Mouse (Mus musculus): ENCODE results near the gene Prkn.

The Prkn gene

DNA sequence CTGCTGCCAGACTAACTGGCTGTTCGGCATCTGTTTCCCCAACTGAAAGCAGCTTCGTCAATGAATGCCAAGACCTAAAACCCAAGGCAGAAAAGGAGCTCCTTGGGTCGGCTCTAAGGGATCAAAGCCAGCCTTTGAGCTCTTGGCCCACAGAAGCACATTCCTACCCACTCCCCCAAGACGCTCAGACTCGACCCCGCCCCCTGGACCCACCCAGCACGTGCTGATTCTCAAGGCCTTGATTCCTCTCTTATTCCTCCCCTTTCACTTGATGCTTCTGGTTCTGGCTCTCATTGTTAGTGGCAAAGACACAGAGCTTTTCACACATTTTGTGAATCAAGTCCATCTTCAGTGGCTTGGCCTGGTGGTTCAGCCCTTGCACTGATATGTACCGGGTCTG lies 979.3 kb downstream of the Prkn start:
- no peak for DNase-seq (ENCODE audit: low read depth in 2 of 2, low spot score in 2 of 2)

DNA sequence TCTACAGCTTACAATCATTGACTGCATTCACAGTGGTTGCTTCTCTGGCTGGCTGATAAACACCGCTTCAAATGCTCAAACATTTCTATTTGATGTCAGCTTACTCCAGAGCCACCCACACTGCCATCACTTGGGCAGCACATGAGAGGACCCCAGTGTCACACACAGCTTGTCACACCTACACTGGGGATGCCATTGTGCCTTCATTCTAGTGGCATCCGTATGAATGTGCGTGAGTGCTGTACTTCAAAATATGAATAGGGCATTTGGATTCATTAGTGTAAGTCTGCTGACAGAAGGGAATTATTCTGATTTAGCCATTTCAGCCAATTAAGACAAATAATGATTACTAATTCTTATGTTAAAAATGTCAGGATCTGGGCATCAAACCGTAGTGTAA lies 980.6 kb downstream of the Prkn start:
- no peak for DNase-seq (ENCODE audit: low read depth in 2 of 2, low spot score in 2 of 2)

DNA sequence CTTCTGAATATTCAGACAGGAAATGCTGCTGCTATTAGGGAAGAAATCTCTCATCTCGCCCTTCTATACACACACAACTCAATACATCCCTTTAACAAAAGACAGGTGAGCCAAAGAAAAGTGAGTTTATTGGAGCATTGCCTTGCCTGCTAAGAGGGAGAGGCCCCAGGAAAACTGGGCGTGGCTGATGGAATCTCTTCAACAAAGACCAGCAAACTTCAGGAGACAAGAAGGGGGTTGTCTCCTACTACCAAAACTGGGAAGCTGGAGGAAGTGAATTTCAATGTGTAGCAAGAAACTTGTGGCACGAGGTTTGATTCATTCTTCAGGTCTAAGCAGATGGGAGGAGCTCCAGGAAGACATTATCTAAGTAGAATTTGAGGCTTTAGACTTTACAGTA lies 989.3 kb downstream of the Prkn start:
- no peak for DNase-seq (ENCODE audit: low read depth in 2 of 2, low spot score in 2 of 2)

DNA sequence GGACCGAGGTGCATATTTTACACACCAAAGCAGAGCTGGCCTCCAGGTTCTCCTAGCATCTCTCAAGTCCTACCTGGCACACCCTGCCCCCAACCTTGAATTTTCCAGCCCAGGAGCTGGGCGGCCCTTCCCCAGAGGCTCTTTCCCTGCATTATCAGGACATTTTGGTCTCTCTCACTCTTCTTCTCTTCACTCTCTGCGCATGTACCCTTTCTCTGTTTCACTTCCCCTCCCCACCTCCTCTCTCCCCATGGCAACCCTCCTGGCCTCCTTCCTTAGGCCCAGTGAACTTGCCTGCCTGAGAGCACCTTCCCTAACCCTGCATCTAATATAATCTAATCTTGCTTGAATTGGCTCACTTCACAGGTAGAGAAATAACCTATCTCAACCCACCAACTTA lies 996.9 kb downstream of the Prkn start:
- DNase-seq (ENCODE audit: low read depth in 2 of 2, low spot score in 2 of 2): no peak

DNA sequence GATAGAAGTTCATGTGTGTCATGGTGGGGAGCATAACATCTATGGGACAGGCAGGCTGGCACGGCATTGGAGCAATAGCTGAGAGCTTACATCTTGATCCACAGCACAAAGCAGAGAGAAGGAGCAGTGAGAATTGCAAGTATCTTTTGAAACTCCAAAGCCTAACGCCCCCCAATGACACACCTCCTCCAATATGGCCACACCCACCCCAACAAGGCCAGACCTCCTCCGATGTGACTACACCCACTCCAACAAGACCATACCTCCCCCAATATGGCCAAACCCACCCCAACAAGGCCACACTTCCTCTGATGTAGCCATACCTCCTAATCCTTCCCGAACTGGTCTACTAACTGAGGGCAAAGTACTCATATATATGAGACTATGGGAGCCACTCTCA lies 1004.3 kb downstream of the Prkn start:
- no peak for DNase-seq (ENCODE audit: low read depth in 2 of 2, low spot score in 2 of 2)

DNA sequence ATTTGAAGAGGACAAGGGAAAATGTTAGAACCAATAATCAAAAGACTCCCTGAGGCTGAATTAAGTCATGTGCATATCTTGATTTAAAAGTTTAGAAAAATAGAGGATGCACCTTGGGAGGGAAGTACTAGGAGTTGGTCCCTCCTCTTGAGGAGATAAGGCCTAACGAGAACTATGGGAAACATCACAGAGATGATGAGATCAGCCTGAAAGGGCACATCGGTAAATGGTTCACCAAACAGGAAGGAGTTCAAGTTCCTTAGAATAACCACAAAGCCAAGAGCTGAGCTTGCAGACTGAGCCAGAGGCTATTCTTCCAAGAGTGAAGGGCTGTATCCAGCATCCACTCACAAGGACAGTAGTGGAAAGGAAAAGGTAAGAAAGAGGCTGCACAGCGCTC lies 1004.8 kb downstream of the Prkn start:
- no peak for DNase-seq (ENCODE audit: low read depth in 2 of 2, low spot score in 2 of 2)

DNA sequence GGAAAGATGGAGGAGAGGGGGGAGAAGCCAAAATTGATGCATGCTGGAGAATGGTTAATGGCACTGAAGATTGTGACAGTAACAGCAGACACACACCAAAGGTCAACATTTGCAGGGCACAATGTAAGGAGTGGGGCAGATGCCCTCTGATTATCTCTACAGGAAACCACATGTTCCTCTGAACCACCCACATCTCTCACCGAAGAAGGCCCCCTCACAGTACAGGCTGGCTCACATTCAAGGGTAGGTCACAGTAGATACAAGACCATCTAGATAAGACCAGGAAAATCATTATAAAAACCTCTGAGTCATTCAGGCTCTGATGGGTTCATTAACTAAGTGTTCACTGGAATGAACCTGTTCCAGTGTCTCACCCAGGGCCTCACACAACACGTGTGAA lies 1005.3 kb downstream of the Prkn start:
- DNase-seq (ENCODE audit: low read depth in 2 of 2, low spot score in 2 of 2): no peak

DNA sequence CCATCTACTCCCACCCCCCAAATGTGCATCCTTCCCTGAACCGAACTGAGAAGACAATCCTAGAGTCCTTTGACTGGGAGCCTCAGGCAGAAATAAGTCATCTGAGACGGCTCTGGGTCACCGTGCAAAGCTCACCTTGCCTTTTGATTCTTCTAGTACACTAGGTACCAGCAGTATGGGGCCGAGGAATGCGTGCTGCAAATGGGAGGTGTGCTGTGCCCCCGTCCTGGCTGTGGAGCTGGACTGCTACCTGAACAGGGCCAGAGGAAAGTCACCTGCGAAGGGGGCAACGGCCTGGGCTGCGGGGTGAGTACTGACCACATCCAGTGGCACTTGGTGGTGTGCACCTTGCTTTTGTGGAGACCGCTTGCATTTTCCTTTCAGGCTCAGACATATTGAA lies 1014.4 kb downstream of the Prkn start:
- DNase-seq (ENCODE audit: low read depth in 2 of 2, low spot score in 2 of 2): no peak

DNA sequence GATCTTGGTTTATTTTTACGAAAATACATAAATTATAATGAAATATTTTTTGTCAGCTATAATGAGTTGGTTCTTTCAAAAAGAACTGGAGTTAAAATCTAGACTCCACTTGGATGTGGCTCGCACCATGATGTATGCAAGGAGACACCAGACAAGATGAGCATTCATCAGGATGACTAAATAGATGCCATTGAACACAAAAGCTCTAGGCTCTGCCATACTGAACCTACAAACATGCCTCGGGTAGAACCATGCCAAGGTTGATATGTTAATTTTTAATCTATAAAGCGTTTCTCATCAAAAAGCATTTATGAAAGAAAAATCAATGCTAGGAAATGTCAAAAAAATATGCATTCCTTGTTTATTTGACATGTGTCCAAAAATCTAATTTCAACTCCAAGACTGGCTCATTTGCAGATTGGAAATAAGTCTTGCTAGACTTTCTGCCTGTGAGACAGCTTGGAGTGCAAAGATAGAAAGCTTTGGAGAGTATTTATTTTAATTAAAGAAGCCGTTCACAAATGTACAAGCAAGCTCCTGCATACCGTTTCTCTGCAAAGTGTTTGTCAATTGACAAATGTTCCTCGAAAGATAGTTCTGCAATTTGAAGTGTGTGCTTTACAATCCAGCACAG lies 1018.7 kb downstream of the Prkn start:
- DNase-seq (ENCODE audit: low read depth in 2 of 2, low spot score in 2 of 2): no peak

DNA sequence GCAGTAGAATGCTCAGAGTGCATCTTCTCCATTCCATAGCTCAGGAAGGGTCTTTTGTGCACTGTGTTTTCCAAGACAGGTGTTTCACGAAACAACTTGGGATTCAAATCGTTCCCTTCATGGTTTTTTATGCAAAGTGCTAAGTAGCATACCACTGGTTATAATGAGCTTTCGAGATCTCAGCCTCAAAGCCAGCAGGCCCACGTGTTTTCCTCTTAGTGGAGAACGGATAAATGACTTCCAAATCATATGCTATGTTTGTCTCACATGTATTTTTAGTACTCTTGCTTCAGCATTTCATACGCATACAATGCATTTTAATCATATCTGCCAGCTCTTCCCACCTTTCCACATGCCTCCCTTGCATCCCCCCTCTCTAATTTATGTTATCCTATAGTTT lies 1021.0 kb downstream of the Prkn start:
- DNase-seq (ENCODE audit: low read depth in 2 of 2, low spot score in 2 of 2): no peak

DNA sequence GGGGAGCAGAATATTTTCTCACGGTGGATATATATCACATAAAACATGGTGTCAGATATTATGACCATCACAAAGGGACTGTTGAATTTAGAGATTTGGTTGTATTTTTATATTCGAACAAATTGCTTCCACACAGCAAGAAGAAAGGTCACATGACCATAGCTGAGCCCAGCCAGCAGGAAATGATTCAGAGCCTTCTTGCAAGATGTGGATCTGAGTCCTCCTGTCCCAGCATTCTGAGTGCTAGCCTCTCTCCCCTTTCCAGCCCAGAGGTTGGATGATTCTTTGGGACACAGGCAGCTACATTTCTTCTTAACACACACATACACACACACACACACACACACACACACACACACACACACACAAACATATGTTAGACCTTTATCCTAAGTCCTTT lies 1022.2 kb downstream of the Prkn start:
- no peak for DNase-seq (ENCODE audit: low read depth in 2 of 2, low spot score in 2 of 2)

DNA sequence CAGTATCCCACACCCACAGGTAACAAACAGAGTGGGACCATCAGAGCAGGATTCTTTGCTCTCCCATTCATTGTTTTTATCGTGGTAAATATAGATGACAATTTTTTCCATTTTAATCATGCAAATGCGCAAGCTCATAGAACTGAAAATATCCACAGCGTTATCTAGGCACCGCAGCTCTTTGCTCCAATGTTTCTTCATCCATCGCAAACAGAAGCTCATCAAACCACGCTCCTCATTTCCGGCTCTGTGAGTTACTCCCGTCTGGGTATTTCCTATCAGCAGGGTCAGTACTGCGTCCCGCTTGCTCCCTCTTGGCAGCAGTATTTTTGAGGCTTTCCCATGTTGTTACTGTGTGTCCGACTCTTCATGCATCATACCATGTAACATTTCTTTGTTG lies 1022.8 kb downstream of the Prkn start:
- DNase-seq (ENCODE audit: low read depth in 2 of 2, low spot score in 2 of 2): no peak

DNA sequence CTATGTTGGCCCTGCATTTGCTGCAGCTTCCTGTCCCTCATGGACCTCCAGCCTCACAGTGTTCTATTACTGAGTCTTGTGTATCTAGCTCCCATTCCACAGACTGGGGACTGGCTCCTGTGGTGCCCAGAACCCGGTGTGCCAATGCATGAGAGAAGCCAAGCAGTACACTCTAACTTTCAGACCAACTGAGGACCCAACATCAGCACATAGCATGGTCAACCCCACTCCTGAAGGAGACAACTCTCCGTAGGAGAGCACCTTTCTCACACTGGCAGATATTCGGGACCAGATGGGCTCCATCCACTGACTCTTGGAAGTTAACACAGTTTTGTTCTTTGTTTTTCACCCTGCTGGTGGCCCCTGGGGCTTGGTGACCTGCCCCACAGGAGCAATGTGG lies 1026.0 kb downstream of the Prkn start:
- no peak for DNase-seq (ENCODE audit: low read depth in 2 of 2, low spot score in 2 of 2)

DNA sequence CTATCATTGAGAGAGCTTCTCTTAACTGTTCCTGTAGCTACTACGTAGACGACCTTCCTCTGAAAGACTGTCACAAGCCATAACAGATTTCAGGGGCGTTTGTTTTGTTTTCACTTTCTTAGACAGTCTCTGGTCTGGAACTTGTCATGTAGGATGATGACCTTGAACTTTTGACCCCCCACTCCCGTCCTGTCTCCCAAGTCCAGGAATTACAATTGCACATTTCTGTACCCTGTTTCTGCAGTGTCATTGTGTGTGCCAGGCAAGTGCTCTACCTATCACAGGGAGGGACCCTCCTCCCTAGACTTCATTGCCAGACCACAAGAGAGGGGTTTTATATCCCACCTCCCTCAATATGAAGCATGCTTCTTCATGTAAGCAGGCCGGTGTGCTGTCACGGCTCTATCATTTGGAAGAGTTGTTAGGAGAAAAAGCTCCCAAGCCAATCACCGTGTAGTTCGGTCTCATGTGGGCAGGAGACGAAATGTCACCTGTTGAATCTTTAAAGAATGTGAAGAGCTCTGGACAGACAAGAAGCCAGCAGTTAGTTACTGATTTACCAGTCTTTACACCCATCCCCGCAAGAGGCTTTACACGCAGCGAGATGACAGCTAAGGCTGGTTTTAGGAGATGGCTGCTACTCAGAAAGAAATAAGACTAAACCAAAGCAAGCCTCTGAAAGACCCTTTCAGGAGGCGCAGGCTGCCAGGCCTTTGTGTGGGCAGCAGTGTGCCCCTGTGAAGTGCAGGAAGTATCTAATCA lies 1027.3 kb downstream of the Prkn start:
- DNase-seq (ENCODE audit: low read depth in 2 of 2, low spot score in 2 of 2): no peak

DNA sequence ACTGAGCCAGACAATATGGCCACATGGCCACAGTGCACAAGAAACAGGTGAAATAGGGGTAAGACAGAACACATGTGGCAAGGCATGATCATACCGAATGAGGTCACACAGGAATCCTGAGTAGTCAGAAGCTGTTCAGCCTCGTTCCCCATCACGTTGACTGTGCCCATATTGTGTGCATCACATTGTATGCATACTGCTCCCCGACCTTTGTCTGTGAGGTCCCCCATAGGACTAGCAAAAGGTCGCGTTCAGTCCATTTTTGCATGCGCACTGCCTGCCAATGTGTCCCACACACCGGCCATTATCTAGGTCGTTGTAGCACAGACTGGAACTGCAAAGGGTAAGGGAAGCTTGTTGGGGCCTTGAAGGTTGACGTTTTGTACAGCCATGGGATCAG lies 1030.4 kb downstream of the Prkn start:
- no peak for DNase-seq (ENCODE audit: low read depth in 2 of 2, low spot score in 2 of 2)

DNA sequence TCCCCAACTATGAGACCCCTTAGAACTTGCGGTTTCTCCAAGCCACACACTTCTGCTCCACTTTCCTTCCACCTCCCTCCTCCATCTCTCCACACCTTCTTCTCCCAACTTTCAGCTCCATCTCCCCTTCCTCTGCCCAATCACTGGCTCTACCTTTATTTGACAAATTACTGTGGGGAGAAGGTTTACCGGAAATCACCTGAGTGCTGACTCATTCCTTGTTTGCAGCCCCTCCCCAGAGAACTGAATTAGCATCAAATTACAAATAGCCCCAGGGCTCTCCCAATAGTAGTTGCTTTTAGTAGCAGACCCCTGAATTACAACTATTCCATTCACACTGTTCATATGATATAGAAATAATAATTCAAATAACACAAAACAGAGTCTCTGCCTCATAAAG lies 1036.1 kb downstream of the Prkn start:
- DNase-seq (ENCODE audit: low read depth in 2 of 2, low spot score in 2 of 2): no peak

DNA sequence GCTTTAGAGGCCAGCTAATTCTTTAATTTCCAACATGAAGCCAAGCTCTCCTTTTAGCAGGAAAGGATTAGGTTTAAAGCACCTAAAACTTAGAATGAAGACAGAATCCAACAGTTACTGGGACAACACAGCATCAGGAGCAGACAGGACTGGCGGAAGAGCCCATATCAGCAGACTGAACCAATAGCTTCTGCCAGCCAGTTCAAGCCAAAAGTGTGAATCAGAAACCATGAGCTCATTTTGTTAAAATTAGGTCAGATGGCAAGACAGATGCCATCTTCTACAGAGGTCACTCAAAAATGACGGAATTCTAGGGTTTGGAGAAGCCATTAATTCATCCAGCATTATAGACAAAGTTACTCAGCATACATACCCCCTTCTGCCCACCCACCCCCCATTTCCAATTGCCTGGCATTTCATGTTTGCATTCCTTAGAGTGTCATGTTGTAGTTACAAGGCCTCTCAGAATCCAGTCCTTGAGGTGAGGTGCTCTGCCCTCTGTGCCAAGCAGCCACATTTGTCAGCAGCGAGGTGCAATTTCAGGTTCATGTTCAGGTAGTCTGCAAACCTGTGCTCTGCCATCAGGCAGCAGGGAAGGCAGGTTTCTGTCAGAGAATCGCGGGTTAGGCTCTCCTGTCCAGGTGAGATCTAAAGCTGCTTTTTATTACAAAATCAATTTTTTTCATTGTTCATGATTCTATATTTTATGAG lies 1041.1 kb downstream of the Prkn start:
- no peak for DNase-seq (ENCODE audit: low read depth in 2 of 2, low spot score in 2 of 2)

DNA sequence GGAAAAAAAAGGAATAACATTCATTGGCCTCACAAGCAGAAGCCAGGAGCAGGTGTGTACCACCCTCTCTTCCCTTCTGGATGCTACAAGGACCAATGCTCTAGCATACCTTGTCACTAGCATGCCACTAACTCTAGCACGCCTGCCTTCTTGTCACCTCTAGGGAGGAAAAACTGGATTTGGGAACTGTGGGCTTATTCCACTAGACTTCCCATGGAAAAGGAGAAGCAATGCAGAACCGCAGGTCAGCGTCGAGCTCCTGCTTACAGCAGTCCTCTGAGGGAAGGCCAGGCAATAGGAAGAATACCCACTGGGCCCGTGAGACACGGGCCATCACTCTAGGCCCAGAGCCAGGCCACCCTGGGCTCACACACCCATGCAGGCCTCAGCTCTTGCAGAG lies 1045.4 kb downstream of the Prkn start:
- DNase-seq (ENCODE audit: low read depth in 2 of 2, low spot score in 2 of 2): no peak

DNA sequence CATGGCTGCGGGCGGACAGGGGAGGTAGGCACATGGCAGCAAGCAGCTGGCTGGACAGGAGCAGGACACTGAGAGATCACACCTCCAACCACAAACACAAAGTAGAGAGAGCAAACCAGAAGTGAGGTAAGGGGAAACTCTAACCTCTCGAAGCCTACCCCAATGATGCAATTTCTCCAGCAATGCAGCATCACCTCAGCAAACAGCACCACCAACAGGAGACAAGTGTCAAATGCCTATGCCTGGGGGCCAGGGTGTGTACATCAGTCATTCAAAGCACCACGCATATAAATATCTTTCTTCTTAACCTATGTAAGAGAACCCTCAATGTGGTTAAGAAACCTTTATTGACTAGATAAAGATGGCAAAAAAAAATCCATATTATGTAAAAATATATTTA lies 1046.8 kb downstream of the Prkn start:
- DNase-seq (ENCODE audit: low read depth in 2 of 2, low spot score in 2 of 2): no peak

DNA sequence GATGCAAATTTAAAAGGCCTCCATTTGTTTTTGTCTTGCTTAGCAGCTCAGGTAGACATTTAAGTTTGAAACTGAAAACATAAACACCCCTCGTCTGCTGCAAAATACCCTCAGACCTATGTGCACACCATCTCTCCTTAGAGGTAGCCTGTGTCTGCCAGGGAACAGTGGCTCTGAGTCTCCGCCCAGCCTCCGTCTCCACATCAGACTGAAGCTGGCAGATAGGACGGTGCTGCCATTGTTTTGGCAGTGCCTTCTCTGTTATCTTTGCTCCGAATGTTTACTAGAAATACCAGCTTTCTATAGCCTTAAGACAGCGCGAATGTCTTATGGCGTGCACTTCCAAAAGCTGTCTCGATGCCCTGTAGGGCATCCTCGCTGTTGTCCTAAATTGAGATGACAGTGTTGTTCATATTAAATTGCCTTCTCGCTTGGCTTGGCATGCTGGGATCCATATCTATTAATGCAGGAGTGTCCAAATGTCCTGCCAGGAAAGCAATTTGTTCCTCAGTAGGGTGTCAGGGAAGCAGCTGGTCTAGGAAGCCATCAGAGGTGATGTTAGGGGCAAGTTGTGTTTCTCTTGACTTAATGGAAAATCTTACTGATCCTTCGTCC lies 1047.5 kb downstream of the Prkn start:
- DNase-seq (ENCODE audit: low read depth in 2 of 2, low spot score in 2 of 2): no peak

DNA sequence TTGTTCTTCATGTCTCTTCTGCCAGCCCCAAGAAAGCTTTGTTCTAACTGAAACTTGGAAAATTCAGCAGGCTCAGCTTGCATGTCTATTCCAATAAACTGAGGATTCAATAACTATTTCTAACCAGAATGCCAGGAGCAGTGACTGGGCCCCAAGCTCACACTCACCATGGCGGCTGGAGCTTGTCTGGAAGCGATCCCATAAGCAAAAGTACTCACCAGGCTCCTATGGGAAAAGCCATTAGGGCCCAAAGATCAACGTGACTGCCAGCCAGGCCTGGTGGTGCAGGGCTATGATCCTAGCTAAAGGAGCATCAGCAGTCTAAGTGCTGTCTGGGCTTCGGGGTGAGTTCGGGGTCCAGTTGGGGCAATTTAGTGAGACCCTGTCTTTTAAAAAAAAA lies 1048.6 kb downstream of the Prkn start:
- DNase-seq (ENCODE audit: low read depth in 2 of 2, low spot score in 2 of 2): no peak

DNA sequence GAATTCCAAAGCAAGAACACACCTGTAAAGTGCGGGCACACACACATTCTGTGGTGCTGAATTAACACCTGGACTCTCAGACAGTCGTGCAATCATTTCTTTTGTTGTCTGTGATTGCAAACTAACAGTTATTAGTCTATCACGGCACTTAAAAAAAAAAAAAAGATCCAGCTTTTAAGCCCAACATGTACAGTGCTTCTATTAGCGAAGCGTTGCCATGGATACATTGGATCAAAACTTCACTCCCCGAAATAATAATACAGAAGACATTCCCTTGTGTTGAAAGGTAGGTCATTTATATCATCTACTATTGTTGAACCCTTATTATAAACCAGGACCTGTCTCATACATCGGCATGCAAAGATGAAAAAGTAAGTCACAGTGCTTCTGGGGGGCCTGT lies 1060.1 kb downstream of the Prkn start:
- no peak for DNase-seq (ENCODE audit: low read depth in 2 of 2, low spot score in 2 of 2)
